Mouse (Mus musculus) erythroblast, adult 5-6 weeks (primary cell): ENCODE measurements around the gene Gpc5. TPM values are rescaled to one million over a fixed set of nuclear protein-coding genes. Genes with fewer than 3 reads are reported as not detected.

ENCODE experiments used
- ATAC-seq: replicated peaks from 2 replicates; pipeline ENCODE4 v1.8.0; 2016; ENCODE audit warnings: moderate number of reproducible peaks, mild to moderate bottlenecking, moderate TSS enrichment, inconsistent platforms; ENCODE audit not compliant: poor library complexity, low FRiP score, severe bottlenecking
- total RNA-seq, 2 experiments: library from RNA; stranded (forward) in 1 of 2; stranded (reverse) in 1 of 2; fragments of 150-400 nt in 1 of 2; fragments of 200-764, 138-1000 nt in 1 of 2; gene quantifications; 2 replicates each; pipeline versions ENCODE4 v1.2.3 to v1.2.4; 2015 to 2017; ENCODE audit warnings: low replicate concordance in 2 of 2

The Gpc5 gene
- total RNA-seq, 2 experiments from 2014 or later, result not detected

GRCm38 (mm10) chr14:115450938-115451337, 358.9 kb downstream of the Gpc5 start:
- no peak for ATAC-seq

DNA sequence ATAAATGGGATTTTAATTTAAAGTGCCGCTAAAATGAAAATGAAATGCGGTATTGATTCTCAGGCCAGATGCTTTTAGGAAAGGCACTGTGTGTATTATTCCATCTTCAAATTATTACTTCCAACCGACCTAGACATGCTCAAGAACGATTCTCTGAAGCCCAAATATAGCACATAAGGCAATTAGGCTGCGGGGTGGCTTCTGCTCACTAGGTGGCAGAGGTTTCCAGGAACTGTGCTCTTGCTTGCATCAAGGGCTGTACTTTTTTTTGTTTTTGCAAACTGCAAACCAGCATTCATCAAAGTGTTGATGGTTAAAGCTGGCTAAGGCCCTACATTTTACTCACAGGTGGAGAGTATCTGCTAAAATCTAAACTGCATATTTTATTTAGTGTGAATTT, 375.9 kb downstream of the Gpc5 start:
- ATAC-seq, result no peak

DNA sequence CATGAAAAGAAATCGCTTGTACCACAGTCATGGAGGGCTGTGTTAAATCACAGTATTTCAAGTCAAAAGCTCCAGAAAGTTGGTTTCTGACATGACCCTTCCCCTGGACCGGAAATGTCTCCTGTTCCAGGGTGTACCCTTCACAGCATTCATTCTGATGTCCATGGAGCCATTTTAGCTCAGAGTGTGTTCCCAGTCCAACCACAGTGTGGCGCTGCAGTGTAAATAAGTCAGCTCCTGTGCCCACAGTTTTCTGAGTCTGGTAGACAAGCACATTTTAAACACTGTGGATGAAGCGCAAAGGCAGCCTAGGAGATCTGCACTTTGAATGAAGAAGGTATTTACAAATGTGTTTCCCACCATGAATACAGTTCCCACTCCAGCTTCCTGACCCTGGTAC, 383.2 kb downstream of the Gpc5 start:
- ATAC-seq, result no peak

DNA sequence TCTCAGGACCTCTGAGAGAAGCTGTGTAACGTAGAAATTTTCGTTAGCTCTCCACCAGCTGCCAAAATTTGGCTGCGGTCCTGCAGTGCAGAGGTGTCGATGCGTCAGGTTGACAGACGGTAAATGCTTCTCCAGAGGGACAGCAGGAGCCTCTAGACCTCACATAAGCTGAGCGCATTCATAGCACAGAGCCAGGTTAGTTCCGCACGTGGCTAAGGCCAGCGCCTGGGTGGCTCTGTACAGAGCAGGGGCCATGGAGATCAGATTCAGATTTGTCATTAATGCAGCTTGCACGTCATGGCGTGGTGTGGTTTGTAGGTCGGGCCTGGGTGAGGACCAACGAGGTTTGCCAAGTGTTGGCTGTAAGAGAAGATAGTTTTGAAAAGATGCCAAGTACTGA, 385.3 kb downstream of the Gpc5 start:
- ATAC-seq, result no peak

GRCm38 (mm10) chr14:115485090-115485489, 393.1 kb downstream of the Gpc5 start:
- no peak for ATAC-seq

GRCm38 (mm10) chr14:115500794-115501193, 408.8 kb downstream of the Gpc5 start:
- ATAC-seq, result no peak

- no peak for ATAC-seq
These were observed 454.7 kb downstream of the Gpc5 start for GRCm38 (mm10) chr14:115546516-115547282.

DNA sequence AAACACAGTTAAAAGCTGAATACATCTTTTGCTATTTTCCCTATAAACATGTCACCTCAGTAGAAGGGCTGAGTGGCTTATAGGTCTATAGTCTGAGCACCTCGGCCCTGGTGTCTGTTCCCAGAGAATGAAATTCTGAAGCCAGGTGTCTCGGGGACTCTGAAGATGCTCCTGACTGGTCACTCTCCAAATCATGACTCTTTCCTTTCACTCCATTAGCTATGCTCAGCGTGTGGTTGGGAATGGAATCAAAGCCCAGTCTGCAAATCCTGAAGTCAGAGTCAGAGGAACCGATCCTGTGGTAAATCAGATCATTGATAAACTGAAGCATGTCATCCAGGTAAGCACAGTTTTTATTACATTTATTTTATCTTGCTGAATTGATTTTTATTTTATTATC, 460.0 kb downstream of the Gpc5 start:
- no peak for ATAC-seq

GRCm38 (mm10) chr14:115580466-115581255, 488.6 kb downstream of the Gpc5 start:
- no peak for ATAC-seq

GRCm38 (mm10) chr14:115581256-115581633, 489.2 kb downstream of the Gpc5 start:
- no peak for ATAC-seq

DNA sequence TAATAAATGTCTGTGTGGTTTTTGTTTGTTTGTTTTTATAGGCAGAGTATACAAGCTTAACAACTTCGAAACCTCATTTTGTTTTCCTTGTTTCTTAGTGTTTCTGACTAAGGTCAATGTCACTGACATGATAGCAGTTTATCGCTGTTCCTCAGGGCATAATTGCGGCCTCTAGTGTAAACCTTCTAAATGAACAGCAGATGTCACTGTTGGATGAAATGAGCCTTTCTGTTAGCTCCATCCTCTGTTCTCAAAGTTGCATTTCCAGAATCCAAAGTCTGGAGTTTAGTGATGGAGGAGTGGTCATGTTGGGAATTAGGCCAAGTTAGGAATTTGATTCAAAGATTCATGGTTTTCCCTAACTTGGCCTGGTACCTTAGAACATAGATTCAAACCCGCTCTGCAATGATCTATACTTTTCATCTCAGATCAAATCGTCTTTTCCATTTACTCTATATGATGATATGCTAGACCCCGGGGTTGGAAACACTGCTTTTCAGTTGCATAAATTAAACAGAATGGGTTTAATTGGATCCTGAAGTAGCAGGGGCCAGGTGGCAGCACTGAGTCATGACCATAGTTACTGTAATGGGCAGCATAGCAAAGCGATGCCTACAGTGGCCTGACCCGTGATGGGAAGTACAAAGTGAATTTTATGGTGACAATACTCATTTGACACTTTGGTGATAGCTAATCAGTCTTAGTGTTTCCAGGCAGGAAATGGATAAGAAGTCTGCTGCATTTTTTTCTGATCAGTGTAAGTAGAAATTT, 508.4 kb downstream of the Gpc5 start:
- no peak for ATAC-seq

DNA sequence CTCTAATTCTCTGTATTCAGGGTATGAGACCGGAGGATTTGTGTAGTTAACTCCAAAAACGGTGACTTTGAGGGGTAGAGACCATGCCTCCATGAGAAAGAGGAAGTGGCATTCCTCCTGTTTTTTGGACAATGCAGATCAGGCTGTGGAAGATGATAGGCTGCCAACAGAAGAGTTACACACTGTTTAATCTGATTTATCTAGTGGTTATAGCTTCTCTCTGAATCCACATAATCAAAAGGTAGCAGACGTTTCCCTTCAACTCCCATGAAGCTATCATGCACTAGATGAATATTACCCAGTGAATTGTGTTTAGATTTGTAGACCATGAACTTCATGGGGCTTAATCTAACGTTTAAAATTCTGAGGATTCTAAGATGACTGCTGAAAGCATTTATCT, 522.1 kb downstream of the Gpc5 start:
- no peak for ATAC-seq

- no peak for ATAC-seq
These were observed 524.3 kb downstream of the Gpc5 start for GRCm38 (mm10) chr14:115616305-115616704.

- no peak for ATAC-seq
These were observed 524.8 kb downstream of the Gpc5 start for GRCm38 (mm10) chr14:115616846-115617245.

GRCm38 (mm10) chr14:115620473-115620872, 528.5 kb downstream of the Gpc5 start:
- no peak for ATAC-seq

GRCm38 (mm10) chr14:115631160-115631898, 539.3 kb downstream of the Gpc5 start:
- no peak for ATAC-seq

- ATAC-seq, result no peak
These were observed 541.3 kb downstream of the Gpc5 start for GRCm38 (mm10) chr14:115633311-115633710.

GRCm38 (mm10) chr14:115679875-115680274, 587.9 kb downstream of the Gpc5 start:
- ATAC-seq, result no peak

DNA sequence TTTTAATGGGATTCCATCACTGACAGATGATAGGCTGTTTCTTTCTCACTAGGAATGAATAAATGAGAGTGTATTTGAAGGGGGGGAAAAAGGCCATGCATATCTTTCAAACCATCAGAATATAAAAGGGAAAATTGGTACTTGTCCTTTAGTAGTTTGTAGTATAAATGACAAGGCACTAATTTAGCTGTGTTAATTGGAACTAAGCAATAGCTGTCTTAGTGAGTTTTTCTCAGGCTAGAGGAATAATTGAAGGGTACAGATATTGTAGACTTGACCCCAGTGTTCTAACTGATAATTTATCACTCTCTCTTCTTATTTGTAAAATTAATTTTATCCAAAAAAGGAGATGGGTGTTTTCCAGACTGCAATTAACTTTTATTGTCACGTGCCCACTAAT, 654.0 kb downstream of the Gpc5 start:
- ATAC-seq, result no peak

DNA sequence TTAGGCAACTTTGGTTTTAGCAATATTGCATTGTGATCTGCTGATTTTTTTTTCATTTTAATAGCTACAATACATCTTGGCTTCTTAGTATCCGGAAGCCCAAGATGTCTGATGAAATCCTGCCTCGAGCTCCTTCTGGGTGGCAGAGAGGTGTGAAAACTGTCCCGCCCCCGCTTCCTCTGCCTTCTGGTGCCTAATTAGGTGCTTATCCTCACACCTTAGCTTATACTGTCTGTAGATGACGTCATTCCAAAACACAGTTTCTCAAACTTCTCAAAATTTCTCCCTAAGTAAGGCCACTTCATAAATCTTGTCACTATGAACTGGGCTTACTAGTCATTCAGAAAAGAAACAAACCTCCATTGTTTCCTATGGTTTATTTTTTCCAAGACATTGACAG, 668.2 kb downstream of the Gpc5 start:
- no peak for ATAC-seq
